Mouse (Mus musculus) spleen, adult 12 weeks (tissue): ENCODE measurements around the gene Ccnt2.

ENCODE experiments used
- DNase-seq: peaks from one replicate; pipeline ENCODE4 v3.0.0; 2022; ENCODE audit warnings: low spot score

Ccnt2 gene

DNA sequence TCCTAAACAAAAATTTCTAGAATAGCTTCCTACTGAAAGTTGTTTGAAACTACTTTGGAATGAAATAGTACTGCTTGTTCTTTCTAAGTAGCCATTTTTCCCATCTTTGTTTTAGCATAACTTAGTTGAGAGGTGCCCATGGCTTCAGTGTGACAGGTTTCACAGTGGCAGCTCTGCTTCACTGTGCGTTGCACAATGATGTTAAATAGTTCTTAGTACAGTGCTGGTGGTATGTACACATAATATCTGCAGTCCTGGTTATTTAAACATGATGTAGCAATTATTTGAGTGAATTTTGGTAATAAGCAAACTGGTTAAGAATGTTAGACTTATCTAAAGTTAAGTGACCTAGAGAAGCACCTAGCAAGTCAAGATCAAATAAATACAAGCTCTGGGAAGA is 19.5 kb downstream of the Ccnt2 start:
- no peak for DNase-seq

DNA sequence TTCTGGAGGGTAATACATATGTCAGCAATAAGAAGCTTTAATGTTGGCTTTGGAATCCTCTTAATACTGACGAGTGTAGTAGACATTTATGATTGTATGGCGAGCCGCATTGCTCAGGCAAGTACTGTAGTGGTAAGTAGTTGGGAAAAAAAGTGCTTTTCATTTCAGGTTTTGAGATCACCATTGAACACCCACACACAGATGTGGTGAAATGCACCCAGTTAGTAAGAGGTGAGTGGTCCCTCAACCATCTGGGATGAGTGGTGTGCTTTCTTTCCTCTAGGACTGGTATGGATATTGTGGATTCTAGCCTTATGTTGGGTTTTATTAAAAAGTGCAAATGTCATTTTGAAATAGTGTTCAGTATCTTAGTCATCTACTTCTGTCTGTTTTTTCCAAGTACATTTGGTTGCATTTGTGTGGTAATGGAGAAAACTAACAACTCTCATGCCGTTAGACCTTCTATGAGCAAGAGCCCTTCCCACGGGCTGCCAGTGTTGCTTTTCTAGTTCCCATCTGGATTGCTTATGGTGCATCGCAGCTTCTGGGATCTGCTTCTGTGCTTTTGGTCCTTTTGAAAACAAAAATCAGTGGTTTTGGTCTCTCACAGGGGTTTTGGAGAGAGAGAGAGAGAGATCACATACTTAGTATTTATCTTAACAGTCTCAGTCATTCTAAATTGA is 21.3 kb downstream of the Ccnt2 start:
- no peak for DNase-seq

DNA sequence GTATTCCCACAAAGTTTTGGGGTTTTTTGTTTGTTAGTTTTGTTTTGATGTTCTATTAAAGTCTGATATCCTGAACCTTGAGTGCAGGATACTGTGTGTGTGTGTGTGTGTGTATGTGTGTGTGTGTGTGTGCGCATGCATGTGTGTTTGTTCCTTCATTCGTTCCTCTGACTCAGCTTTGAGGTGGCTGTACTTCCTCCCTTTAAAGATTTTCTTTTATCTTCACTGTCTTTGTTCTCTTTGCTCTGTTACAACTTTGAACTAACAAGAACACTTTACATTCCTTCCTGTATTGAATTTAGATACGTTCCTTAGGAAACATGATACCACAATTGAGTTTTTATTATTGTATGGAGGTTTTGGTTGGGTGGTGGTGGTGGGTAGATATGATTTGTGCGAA is 22.4 kb downstream of the Ccnt2 start:
- DNase-seq: no peak

DNA sequence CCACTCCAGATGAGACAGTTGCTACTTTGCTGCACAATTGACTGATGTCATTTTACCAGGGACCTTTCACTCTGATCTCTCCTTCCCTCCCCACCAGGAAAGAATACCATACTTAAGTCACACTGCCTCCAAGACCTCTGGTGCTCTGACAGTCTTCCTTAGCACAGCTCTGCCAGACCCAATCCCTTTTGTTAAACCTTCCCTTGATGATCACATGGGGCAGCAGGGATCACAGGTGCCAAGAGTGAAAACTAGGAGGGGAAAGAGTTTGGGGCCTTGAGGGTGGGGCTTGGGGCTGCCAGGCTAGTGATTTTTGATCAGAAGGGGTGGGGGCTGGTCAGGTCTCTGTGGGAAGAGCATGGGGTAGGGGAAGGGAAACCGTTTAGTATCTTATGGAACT is 22.8 kb downstream of the Ccnt2 start:
- no peak for DNase-seq

DNA sequence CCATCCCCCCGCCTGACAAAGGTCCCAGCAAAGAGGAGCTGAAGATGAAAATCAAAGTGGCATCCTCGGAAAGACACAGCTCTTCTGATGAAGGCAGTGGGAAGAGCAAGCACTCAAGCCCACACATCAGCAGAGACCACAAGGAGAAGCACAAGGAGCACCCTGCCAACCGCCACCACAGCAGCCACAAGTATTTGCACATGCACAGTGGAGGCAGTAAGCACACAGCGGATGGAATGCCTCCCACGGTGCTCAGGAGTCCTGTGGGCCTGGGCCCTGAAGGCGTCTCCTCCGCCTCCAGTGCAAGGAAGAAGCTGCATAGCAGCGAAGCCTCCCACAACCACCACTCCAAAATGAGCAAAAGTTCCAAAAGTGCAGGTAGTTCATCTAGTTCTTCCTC is 29.0 kb downstream of the Ccnt2 start:
- no peak for DNase-seq

DNA sequence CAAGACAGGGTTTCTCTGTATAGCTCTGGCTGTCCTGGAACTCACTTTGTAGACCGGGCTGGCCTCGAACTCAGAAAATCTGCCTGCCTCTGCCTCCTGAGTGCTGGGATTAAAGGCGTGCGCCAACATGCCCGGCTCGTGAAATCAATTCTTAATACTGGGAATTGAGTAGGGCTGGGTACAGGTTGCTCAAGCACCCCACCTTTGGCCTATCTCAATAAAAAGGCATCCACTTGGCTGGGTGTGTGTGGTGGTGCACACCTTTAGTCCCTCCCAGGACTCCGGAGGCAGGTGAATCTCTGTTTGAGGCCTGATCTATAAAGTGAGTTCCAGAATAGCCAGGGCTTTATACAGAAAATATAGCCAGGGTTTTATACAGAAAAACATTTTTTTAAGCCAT is 34.7 kb downstream of the Ccnt2 start:
- no peak for DNase-seq

DNA sequence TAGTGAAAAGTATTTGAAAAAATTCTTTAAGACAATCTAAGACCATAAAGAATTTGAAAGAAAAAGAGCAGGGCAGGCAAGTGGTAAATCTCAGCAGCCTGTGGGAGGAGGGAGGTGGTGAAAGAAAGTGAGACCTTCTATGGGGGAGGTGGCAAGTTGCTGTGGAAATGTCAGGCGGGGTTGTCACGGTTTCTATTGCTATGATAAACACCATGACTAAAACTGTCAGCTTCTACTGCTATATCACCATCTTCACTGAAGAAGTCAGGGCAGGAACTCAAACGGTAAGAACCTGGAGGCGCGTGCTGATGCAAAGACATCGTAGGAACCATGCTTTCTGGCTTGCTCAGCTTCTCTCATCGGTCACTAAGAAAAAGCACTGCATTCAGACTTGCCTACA is 39.0 kb downstream of the Ccnt2 start:
- DNase-seq: no peak

DNA sequence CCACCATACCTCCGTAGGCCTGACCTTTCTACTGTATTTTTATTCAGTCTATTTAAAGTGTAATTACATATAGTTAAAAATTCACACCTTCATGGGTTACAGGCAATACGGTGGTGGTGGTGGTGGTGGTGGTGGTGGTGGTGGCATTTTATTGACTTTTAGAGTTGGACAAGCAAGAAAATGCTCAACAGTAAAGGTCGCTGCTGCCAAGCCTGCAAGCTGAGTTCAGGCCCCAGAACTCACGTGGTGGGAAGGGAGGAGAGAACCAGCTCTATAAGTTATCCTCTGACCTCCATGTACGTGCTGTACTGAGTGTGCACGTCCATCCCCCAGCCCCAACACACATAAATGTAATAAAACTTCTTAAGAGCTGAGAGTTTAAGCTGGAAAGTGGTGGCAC is 42.4 kb downstream of the Ccnt2 start:
- DNase-seq: no peak

DNA sequence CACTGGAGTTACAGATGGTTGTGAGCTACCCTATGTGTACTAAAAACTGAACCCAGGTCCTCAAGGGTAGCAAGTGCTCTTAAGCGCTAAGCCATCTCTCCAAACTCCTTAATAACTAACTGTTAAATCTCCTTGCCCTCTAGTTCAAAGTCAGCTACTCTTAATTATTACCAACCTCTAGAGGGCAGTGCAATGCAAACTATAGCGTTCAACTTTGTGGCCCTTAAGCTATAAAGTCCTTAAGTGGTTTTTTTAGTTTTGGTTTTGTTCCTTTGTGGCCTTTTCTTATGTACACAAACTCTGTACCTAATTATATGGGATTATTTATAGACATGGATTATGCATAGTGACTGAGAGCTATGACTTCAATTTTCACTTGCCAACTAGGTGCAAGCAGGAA is 53.4 kb downstream of the Ccnt2 start:
- no peak for DNase-seq

DNA sequence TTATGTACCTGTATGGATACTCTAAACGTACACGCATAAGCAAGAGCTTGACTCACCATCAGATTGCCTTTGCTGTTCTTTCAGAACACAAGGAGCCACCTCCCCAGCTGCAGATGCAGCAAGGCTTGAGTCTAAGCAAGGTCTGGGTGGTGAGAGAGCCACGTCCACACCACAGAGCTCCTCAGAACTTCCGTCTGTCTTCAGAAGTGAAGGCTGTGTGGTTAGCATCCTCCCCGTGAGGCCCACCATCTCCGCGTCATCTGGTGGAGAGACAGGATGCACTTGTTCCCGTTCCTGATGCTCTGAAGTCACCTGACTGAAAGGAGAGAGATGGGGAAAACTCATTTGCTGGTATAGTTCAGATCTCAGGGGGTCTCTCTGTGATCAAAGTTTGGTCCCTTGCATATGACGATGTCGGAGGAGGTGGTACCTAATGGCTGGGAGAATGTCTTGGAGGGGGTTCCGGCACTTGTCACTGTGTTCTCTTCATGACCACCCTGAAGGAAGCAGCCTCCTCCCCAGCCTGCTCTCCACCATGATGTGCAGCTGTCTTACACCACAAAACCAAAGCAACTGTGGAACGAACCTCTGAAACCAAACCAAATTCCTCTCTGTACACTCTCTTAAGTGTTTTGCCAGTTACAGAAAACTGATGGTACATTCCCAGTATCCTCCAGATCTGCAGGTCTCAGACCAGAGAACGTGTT is 56.4 kb downstream of the Ccnt2 start:
- DNase-seq: no peak

DNA sequence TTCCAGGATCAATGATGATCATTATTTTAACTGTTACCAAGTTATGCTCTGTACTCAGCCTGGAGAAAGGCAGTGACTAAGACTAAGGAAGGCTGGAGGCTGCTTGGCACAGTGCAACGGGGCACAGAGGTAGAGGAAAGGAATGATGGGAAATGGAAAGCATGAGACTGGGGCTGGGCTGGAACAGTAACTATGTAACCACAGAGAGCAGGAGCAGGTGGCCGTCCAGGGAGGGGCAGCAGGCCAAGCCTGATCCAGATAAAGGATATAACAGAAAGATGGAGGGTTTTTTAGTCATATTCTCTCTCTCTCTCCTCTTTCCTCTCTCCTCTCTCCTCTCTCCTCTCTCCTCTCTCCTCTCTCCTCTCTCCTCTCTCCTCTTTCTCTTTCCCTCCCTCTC is 59.8 kb downstream of the Ccnt2 start:
- DNase-seq: no peak

DNA sequence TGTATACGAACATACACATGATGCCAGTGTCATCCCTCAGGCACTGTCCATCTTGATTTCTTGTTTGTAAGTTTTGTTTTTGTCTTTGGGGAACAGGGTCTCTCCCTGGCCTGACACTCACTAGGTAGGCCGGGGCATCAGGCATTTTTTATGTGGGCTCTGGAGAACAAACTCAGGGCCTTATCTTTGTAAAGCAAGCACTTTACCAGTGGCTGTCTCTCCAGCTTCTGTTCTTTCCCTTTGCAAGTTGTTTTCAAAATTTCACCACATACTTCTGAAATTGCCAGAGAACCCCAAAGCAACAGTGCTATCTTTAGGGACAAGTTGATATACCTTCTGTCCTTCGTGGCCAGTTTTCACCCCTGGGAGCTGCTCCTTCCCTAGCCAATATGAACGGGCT is 60.2 kb downstream of the Ccnt2 start:
- DNase-seq: no peak

DNA sequence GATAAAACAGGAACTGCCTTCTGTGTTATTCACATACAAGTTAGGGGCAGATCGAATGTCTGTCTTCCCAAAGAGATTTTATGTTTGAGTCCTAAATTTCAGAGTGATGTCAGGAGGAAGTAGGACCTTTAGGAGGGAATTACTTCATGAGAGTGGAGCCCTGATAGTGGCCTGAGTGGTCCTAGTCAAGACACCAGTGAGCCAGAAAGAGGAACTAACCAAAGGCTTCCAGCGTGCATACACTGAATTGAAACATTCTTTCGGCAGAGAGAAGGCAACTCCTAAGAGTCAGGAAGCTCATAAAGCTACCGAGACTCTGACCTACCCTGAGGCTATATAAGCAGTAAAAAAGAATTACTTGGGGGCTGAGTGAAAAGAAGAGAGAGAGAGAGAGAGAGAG is 62.7 kb downstream of the Ccnt2 start:
- DNase-seq: no peak

DNA sequence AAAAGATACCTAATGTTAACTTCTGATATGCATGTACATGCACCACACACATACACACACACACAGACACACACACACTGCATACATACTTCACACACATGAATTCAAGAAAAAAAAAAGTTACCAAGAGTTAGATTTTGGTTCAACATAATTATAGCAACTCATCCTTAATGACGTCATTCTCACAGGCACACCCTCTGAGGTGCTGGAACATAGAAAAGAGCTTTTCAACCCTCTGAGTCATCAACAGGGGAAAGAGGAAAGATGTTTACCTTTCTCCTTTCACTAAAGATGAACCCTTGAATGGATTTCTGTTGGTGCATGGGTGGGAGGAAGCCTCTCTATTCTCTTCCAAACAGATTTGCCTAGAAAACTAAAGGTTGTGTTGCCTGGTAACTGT is 64.6 kb downstream of the Ccnt2 start:
- DNase-seq: no peak

DNA sequence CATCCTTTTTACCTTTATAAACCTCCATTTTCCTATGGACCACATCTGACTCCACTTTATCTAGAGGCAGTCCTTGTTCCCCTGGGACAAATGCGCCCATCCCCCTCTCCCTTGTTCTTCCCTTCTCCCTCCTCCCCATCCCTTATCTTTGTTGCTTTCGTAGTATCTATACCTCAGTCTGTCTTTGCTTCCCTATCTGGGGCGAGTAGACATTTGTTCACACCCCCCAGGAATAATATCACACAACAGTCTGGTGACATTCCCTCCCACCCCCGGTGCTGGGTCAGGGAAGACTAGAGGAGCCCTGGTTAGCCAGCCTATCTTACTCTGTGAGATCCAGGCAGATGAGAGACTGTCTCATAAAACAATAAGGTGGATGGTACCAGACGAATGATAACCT is 71.5 kb downstream of the Ccnt2 start:
- DNase-seq: no peak

DNA sequence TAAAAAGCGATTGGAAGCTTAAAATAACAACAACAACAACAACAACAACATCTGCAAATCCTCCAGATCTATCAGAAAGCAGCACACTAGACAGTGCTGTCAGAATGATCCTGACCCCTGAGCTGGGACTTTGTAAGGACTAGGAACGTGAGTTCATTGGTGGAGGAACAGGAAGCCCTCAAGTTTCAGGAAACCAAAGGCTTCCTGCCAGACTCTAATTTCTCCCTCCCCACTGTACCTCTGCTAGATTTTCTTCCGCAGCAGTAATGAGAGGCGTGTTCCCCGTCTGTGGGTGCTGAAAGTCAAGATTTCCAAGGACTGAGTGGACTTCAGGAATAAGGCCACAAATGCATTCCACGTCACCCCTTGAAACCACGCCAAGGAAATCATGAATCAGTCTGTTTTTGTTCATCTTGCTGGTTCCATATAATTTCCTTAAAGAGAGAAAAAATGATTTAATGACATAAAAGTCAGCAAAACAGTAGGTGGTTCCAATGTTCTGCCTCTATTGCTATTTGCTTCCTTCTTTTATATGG is 76.2 kb downstream of the Ccnt2 start:
- no peak for DNase-seq

DNA sequence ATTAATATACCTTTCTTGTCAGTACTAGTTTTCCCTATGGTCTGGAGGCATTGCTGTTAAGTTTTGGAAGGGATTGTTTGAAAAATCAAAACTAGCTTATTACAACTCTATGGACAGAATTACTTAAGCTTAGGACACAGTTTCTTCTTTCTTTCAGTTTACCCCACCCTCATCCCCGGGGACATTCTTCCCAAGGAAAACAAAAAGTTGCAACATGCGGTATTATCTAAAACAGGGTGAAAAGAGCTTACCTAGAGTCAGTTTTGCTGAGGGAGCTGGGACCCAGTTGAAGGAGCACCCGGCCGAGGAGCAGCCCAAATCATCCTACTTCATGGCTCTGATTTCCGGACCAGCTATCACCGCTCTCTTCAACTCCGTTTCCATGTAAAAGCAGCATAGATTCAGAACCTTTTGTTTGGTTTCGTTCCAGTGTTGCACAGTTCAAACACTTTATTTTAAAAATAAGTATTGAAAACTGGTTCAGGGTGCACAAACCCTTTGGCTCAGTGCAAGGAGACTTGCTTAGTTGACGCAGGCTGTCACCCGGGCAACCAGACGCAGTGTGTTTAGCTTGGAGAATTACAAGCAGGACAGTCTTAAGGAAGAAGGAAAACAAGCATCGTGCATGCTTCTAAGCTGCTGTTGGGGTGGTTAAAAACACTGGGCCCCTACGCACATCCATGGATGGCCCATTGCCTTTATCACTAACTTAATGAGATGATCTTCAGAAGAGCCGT is 80.7 kb downstream of the Ccnt2 start, which contains the start of gene Map3k19:
Map3k19 (minus strand) TSS at position 546 of the 737 bp plus-strand sequence.
- DNase-seq: no peak
